Mouse (Mus musculus) midbrain, embryonic 16.5 days (tissue): ENCODE data around the gene Slc3a2. TPM values are rescaled to one million over a fixed set of nuclear protein-coding genes. Genes with fewer than 3 reads are reported as not detected.

Source experiments
- ATAC-seq: fragments of 200-750 bp; cut with Nextera tagmentation; 2 replicates; pipeline ENCODE4 v1.8.0; 2017; ENCODE audit warnings: moderate TSS enrichment
- H3K27ac ChIP-seq: fragments of 300-500 bp; sonication (generic); 2 replicates; pipeline ENCODE4 v1.5.1; 2014; ENCODE audit warnings: mild to moderate bottlenecking, low read length, mixed read lengths
- H3K27me3 ChIP-seq: fragments of 300-500 bp; sonication (generic); 2 replicates; pipeline ENCODE4 v1.6.1; 2014; ENCODE audit warnings: low read depth, low read length, mixed read lengths; ENCODE audit not compliant: control insufficient read depth, insufficient read depth
- H3K36me3 ChIP-seq: fragments of 300-500 bp; sonication (generic); 2 replicates; pipeline ENCODE4 v1.6.1; 2014; ENCODE audit warnings: mild to moderate bottlenecking, low read length, moderate library complexity, mixed read lengths; ENCODE audit not compliant: control insufficient read depth, insufficient read depth
- H3K4me1 ChIP-seq: fragments of 300-500 bp; sonication (generic); 2 replicates; pipeline ENCODE4 v1.6.1; 2014; ENCODE audit warnings: mild to moderate bottlenecking, low read length, mixed read lengths; ENCODE audit not compliant: control insufficient read depth, insufficient read depth
- H3K4me2 ChIP-seq: fragments of 300-500 bp; sonication (generic); 2 replicates; pipeline ENCODE4 v1.6.1; 2014; ENCODE audit warnings: mild to moderate bottlenecking, low read length, mixed read lengths
- H3K4me3 ChIP-seq: fragments of 300-500 bp; sonication (generic); 2 replicates; pipeline ENCODE4 v1.5.1; 2014; ENCODE audit warnings: low read depth, mild to moderate bottlenecking, low read length, moderate library complexity, mixed read lengths
- H3K9ac ChIP-seq: fragments of 300-500 bp; sonication (generic); 2 replicates; pipeline ENCODE4 v1.6.1; 2014; ENCODE audit warnings: low read depth, low read length, mixed read lengths
- H3K9me3 ChIP-seq: fragments of 300-500 bp; sonication (generic); replicated peaks from 2 replicates; pipeline ENCODE4 v1.6.1; 2014; ENCODE audit warnings: mild to moderate bottlenecking, low read length, mixed read lengths; ENCODE audit not compliant: control insufficient read depth, poor library complexity, severe bottlenecking
- WGBS: fragments of 180-500 bp; shearing (Covaris S2); extraction: QIAGEN DNeasy Blood & Tissue Kit; methylation state at CpG from one replicate; pipeline ENCODE4 v1.1.7; 2014; 5-methylcytosine and 5-hydroxymethylcytosine counted together
- microRNA-seq: library from miRNA; unstranded; fragments of <30 nt; microRNA quantifications from one replicate; pipeline ENCODE4, GENCODE M21; 2017
- polyA plus RNA-seq: library from polyadenylated mRNA; unstranded; fragments of >200 nt; fragmentation: Nextera tagmentation; extraction: Ambion mirVana; gene quantifications from 2 replicates; pipeline ENCODE4 v1.2.1, GENCODE M21; 2015

Slc3a2 gene
- polyA plus RNA-seq, 1 experiment from 2014 or later, result 176 TPM

DNA sequence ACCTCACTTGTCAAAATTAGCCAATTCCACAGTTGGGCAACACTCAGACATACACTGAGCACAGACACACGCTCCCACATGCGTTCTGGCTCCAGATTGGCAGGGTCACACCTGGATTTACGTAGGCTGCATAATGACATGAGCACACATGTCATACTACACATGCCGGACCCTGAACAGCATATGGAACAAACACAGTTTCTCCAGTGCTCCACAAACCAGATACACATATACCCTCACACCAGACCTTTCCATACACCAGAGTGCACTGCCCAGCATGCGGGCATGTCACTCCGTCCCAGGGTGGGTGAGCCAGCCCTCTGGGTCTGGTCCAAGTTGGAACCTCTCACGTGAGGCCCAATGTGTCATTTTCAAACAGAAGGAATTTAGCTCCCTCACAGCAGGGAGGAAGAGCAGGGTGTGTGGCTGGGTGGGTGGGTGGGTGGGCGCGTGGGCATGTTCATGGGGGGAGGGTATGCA is 59.8 kb downstream of the Slc3a2 start, which contains the start of gene Chrm1:
Chrm1 (plus strand) TSS at position 430 of the 480 bp plus-strand sequence.
- H3K27me3 ChIP-seq, result no peaks in the 10 kb centered on the region
- no peaks in the 10 kb centered on the region for H3K36me3 ChIP-seq
- peaks cover 4% of the 10 kb centered on the region; the same call in 1 of the 2 replicates for H3K4me1 ChIP-seq
- no peak within 1 kb of the TSS for H3K9ac ChIP-seq
- no peaks in the 10 kb centered on the region for H3K9me3 ChIP-seq
- ATAC-seq, result no peak
- WGBS, result 72% methylated on average over 9 of the region's 9 CpGs
- peak within 1 kb of the TSS; percentile 90 for H3K4me2 ChIP-seq
- no peak within 1 kb of the TSS for H3K27ac ChIP-seq
- peak within 1 kb of the TSS; percentile 47; the same call in 1 of the 2 replicates for H3K4me3 ChIP-seq

DNA sequence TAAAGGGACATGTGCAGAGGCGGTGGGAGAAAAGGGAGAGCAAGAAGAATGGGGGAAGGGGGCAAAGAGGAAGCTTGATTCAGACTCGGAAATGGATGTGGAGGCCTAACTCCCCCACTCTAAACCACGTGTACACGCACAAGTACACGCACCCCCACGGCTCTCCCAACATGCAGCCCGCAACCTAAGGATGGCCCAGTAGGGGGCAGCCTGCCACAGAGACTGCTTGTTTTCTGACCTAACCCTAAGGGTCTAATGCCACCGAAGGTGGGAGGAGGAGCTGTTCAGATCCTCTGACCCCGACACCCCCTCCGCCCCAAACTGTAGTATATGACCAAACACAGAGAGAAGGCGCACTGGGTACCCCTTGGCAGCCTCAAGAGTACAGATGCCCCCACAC is 60.8 kb downstream of the Slc3a2 start:
- H3K27me3 ChIP-seq, result no peaks in the 10 kb centered on the region
- peak overlapping the region; percentile 74 for H3K9ac ChIP-seq
- no peaks in the 10 kb centered on the region for H3K36me3 ChIP-seq
- 2% methylated on average over 11 of the region's 11 CpGs for WGBS
- peaks cover 4% of the 10 kb centered on the region; the same call in 1 of the 2 replicates for H3K4me1 ChIP-seq
- ATAC-seq, result peak; percentile 73
- no peaks in the 10 kb centered on the region for H3K9me3 ChIP-seq
- peak overlapping the region; percentile 47 for H3K4me3 ChIP-seq
- no peak overlapping the region for H3K27ac ChIP-seq
- peak overlapping the region; percentile 90 for H3K4me2 ChIP-seq

DNA sequence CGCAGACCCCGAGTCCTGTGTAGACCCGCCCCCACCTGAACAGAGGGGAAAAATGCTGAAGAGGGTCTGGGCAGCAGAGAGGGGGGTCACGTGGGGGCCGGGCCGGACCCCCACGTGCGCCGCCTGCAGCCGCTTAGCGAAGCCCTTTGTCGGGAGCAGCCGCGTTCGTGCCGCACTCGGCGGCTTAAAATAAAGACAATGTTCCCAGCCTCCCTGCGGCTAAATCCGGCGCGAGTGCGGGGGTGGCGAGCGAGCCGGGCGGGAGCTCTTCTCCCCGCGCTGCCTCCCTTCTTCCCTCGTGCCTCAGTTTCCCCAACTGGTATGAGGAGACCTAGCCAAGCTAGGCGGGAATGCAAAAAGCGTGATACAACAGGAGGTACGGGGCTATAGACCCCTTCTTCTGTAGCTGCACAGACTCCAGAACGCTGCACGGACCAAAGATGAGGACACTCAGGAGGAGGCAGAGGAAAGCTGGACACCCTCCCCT is 61.3 kb downstream of the Slc3a2 start:
- H3K9ac ChIP-seq, result peak overlapping the region; percentile 74
- H3K27ac ChIP-seq, result peak overlapping the region; percentile 47; the same call in 1 of the 2 replicates
- WGBS, result under 1% methylated on average over 35 of the region's 35 CpGs
- H3K4me2 ChIP-seq, result peak overlapping the region; percentile 90
- peak overlapping the region; percentile 47 for H3K4me3 ChIP-seq
- no peaks in the 10 kb centered on the region for H3K36me3 ChIP-seq
- no peaks in the 10 kb centered on the region for H3K27me3 ChIP-seq
- peaks cover 4% of the 10 kb centered on the region; the same call in 1 of the 2 replicates for H3K4me1 ChIP-seq
- ATAC-seq, result peak; percentile 70
- no peaks in the 10 kb centered on the region for H3K9me3 ChIP-seq

Small RNA genes within 50 kb of the gene (microRNA-seq; reads per million reads assigned to microRNA genes)
- gene Mir6992, result not detected

Other genes with a start within 250 kb of the Slc3a2 start
- gene Slc22a8, start 132.1 kb downstream of the Slc3a2 start, polyA plus RNA-seq, result 11.7 and 13.6 TPM in 2 replicates
- 9.2 and 10.0 TPM in 2 replicates for gene Slc22a6, start 105.3 kb downstream of the Slc3a2 start, polyA plus RNA-seq
- 0.53 and 0.65 TPM in 2 replicates for gene Chrm1, start 59.6 kb downstream of the Slc3a2 start, polyA plus RNA-seq
- gene Wdr74, start 12.5 kb upstream of the Slc3a2 start, polyA plus RNA-seq, result 93.1 and 95.9 TPM in 2 replicates
- gene 1700092M07Rik, start 17.3 kb upstream of the Slc3a2 start, polyA plus RNA-seq, result 1.2 and 1.8 TPM in 2 replicates
- 122 and 123 TPM in 2 replicates for gene Stx5a, start 18.0 kb upstream of the Slc3a2 start, polyA plus RNA-seq
- 146 and 169 TPM in 2 replicates for gene Nxf1, start 33.7 kb upstream of the Slc3a2 start, polyA plus RNA-seq
- 195 and 202 TPM in 2 replicates for gene Tmem223, start 47.6 kb upstream of the Slc3a2 start, polyA plus RNA-seq
- 26.4 and 26.6 TPM in 2 replicates for gene Tmem179b, start 51.1 kb upstream of the Slc3a2 start, polyA plus RNA-seq
- gene Taf6l, start 63.0 kb upstream of the Slc3a2 start, polyA plus RNA-seq, result 30.7 and 32.9 TPM in 2 replicates
- gene Polr2g, start 75.2 kb upstream of the Slc3a2 start, polyA plus RNA-seq, result 136 and 140 TPM in 2 replicates
- gene Zbtb3, start 79.2 kb upstream of the Slc3a2 start, polyA plus RNA-seq, result 7.6 and 8.9 TPM in 2 replicates
- gene Ttc9c, start 96.0 kb upstream of the Slc3a2 start, polyA plus RNA-seq, result 55.0 and 61.6 TPM in 2 replicates
- gene Hnrnpul2, start 96.6 kb upstream of the Slc3a2 start, polyA plus RNA-seq, result 5.3 and 6.2 TPM in 2 replicates
- gene AC129217.1, start 106.4 kb upstream of the Slc3a2 start, polyA plus RNA-seq, result not detected in 2 replicates
- gene Bscl2, start 114.1 kb upstream of the Slc3a2 start, polyA plus RNA-seq, result 101 and 105 TPM in 2 replicates
- 477 and 539 TPM in 2 replicates for gene Gng3, start 115.8 kb upstream of the Slc3a2 start, polyA plus RNA-seq
- gene Lrrn4cl, start 127.4 kb upstream of the Slc3a2 start, polyA plus RNA-seq, result 0.62 and 0.92 TPM in 2 replicates
- 130 and 142 TPM in 2 replicates for gene Ubxn1, start 148.1 kb upstream of the Slc3a2 start, polyA plus RNA-seq
- 54.5 and 59.8 TPM in 2 replicates for gene Uqcc3, start 157.6 kb upstream of the Slc3a2 start, polyA plus RNA-seq
- gene Lbhd1, start 160.4 kb upstream of the Slc3a2 start, polyA plus RNA-seq, result 30.5 and 31.7 TPM in 2 replicates
- not detected in 2 replicates for gene Gm49403, start 160.6 kb upstream of the Slc3a2 start, polyA plus RNA-seq
- 35.4 and 39.2 TPM in 2 replicates for gene 1810009A15Rik, start 165.5 kb upstream of the Slc3a2 start, polyA plus RNA-seq
- gene Gm49416, start 165.6 kb upstream of the Slc3a2 start, polyA plus RNA-seq, result 0.43 TPM in 1 of 2 replicates, not detected in the other
- gene Ints5, start 169.6 kb upstream of the Slc3a2 start, polyA plus RNA-seq, result 29.2 and 30.9 TPM in 2 replicates
- gene Ganab, start 174.7 kb upstream of the Slc3a2 start, polyA plus RNA-seq, result 76.8 and 84.0 TPM in 2 replicates
- gene B3gat3, start 197.0 kb upstream of the Slc3a2 start, polyA plus RNA-seq, result 87.8 and 95.7 TPM in 2 replicates
- gene Rom1, start 206.0 kb upstream of the Slc3a2 start, polyA plus RNA-seq, result 1.4 and 2.2 TPM in 2 replicates
- gene Eml3, start 206.2 kb upstream of the Slc3a2 start, polyA plus RNA-seq, result 8.6 and 9.1 TPM in 2 replicates
- 108 and 121 TPM in 2 replicates for gene Mta2, start 218.5 kb upstream of the Slc3a2 start, polyA plus RNA-seq
- 25.6 and 26.2 TPM in 2 replicates for gene Tut1, start 230.5 kb upstream of the Slc3a2 start, polyA plus RNA-seq
- 283 and 293 TPM in 2 replicates for gene Eef1g, start 243.7 kb upstream of the Slc3a2 start, polyA plus RNA-seq